Mouse (Mus musculus): ENCODE data around the gene Eif4g1. TPM values are rescaled to one million over a fixed set of nuclear protein-coding genes. Genes with fewer than 3 reads are reported as not detected.

Gene Eif4g1
- polyA plus RNA-seq, 1 experiment from 2014 or later, result 254 TPM

GRCm38 (mm10) chr16:20701729-20702521, 33.8 kb downstream of the Eif4g1 start:
- Histone ChIP-seq H3K27ac (peak overlapping the region; percentile 83), H3K36me3 (replicated peaks) (peaks cover 53% of the 10 kb centered on the region), H3K4me3 (peak overlapping the region; percentile 27), H3K9me3 (no peaks in the 10 kb centered on the region), H3K27me3 (ENCODE audit: poor library complexity, severe bottlenecking) (0 out of 2 replicates have a peak, but pooled peaks cover 4% of the 10 kb centered on the region), H3K4me1 (peaks cover 55% of the 10 kb centered on the region)
- no peak for DNase-seq (ENCODE audit: extremely low spot score, low spot score)
- WGBS, result 24% methylated on average over 12 of the region's 12 CpGs

DNA sequence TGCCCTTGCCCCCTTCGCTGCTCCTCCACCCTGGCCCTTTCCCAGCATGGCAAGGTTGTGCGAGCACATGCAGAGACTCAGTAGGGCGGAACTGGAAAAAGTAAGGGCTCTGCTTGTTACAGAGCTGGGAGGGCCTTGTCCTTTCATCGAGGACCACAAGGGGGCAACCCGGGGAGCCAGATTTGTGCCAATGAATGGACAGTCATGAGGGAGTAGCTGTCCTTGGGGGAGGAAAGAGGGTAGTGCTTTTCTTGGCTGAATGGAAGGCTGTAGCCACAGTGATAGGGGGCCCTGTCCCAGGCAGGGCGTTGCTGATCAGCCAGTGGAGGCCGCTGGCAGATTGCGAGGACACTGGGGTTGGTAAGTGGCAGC, 34.4 kb downstream of the Eif4g1 start:
- H3K27ac ChIP-seq, result peak overlapping the region; percentile 83
- H3K36me3 ChIP-seq (replicated peaks), result peaks cover 59% of the 10 kb centered on the region
- no peaks in the 10 kb centered on the region for H3K9me3 ChIP-seq
- 5% methylated on average over 8 of the region's 8 CpGs for WGBS
- peak; percentile 78 for DNase-seq (ENCODE audit: extremely low spot score, low spot score)
- peak overlapping the region; percentile 27; the same call in 1 of the 2 replicates for H3K4me3 ChIP-seq
- 0 out of 2 replicates have a peak, but pooled peaks cover 4% of the 10 kb centered on the region for H3K27me3 ChIP-seq (ENCODE audit: poor library complexity, severe bottlenecking)
- H3K4me1 ChIP-seq, result peaks cover 54% of the 10 kb centered on the region

- 94% methylated on average over 10 of the region's 10 CpGs for WGBS
- peak overlapping the region; percentile 83; the same call in 1 of the 2 replicates for H3K27ac ChIP-seq
- peaks cover 64% of the 10 kb centered on the region for H3K36me3 ChIP-seq (replicated peaks)
- no peaks in the 10 kb centered on the region for H3K9me3 ChIP-seq
- H3K4me1 ChIP-seq, result peaks cover 54% of the 10 kb centered on the region
- no peak overlapping the region for H3K4me3 ChIP-seq
- no peak for DNase-seq (ENCODE audit: extremely low spot score, low spot score)
- 0 out of 2 replicates have a peak, but pooled peaks cover 4% of the 10 kb centered on the region for H3K27me3 ChIP-seq (ENCODE audit: poor library complexity, severe bottlenecking)
Measured at GRCm38 (mm10) chr16:20703071-20703470, 35.0 kb downstream of the Eif4g1 start.

DNA sequence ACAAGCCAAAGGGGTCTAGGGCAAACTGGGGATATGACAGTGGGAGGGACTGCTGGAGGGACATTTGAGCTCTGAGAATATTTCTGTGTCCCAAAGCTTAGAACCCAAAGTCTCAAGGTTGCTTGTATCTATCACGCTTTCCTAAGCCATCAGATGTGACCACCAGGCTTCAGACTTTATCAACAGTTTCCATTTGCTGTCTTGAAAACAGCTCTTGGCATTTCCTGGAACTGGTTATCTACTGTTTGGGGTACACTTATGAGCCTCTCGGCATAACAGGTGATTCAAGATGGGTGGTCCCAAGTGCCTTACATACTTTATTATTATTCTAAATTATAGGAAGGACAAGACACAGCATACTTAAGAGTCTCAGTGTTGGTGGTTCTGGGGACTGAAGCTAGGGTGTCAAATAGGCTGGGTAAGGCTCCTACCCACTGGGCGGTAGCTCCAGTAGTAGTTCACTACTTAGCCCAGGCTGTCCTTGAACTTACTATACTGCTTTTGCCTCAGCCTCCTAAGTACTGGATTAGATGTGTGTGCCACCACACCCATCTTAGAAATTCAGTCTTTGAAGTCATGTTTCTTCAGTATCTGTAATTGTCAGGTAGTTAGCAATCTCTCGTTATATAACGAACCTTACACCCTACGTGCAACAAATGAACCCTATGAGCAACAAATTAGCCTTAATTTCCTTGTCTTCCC, 35.7 kb downstream of the Eif4g1 start:
- 88% methylated on average over 6 of the region's 6 CpGs for WGBS
- H3K27ac ChIP-seq, result no peak overlapping the region
- peaks cover 72% of the 10 kb centered on the region for H3K36me3 ChIP-seq (replicated peaks)
- 0 out of 2 replicates have a peak, but pooled peaks cover 4% of the 10 kb centered on the region for H3K27me3 ChIP-seq (ENCODE audit: poor library complexity, severe bottlenecking)
- H3K9me3 ChIP-seq, result no peaks in the 10 kb centered on the region
- no peak overlapping the region for H3K4me3 ChIP-seq
- DNase-seq (ENCODE audit: extremely low spot score, low spot score), result no peak
- peaks cover 54% of the 10 kb centered on the region for H3K4me1 ChIP-seq

GRCm38 (mm10) chr16:20705786-20706185, 37.7 kb downstream of the Eif4g1 start:
- Histone ChIP-seq H3K27me3 (ENCODE audit: poor library complexity, severe bottlenecking) (0 out of 2 replicates have a peak, but pooled peaks cover 4% of the 10 kb centered on the region), H3K9me3 (no peaks in the 10 kb centered on the region), H3K4me3 (no peak overlapping the region), H3K36me3 (replicated peaks) (peaks cover 78% of the 10 kb centered on the region), H3K4me1 (peaks cover 44% of the 10 kb centered on the region), H3K27ac (no peak overlapping the region)
- no peak for DNase-seq (ENCODE audit: extremely low spot score, low spot score)
- 90% methylated on average over 3 of the region's 3 CpGs for WGBS

GRCm38 (mm10) chr16:20706407-20707055, 38.4 kb downstream of the Eif4g1 start:
- H3K27ac ChIP-seq, result no peak overlapping the region
- peaks cover 39% of the 10 kb centered on the region for H3K4me1 ChIP-seq
- no peaks in the 10 kb centered on the region for H3K9me3 ChIP-seq
- 0 out of 2 replicates have a peak, but pooled peaks cover 1% of the 10 kb centered on the region for H3K27me3 ChIP-seq (ENCODE audit: poor library complexity, severe bottlenecking)
- no peak for DNase-seq (ENCODE audit: extremely low spot score, low spot score)
- H3K4me3 ChIP-seq, result no peak overlapping the region
- H3K36me3 ChIP-seq (replicated peaks), result peaks cover 82% of the 10 kb centered on the region
- WGBS, result 95% methylated on average over 2 of the region's 2 CpGs

GRCm38 (mm10) chr16:20708220-20708938, 40.3 kb downstream of the Eif4g1 start:
- Histone ChIP-seq H3K27me3 (ENCODE audit: poor library complexity, severe bottlenecking) (no peaks in the 10 kb centered on the region), H3K4me3 (no peak overlapping the region), H3K9me3 (no peaks in the 10 kb centered on the region), H3K4me1 (peaks cover 22% of the 10 kb centered on the region), H3K27ac (no peak overlapping the region), H3K36me3 (replicated peaks) (peaks cover 94% of the 10 kb centered on the region)
- WGBS, result 93% methylated on average over 21 of the region's 21 CpGs
- no peak for DNase-seq (ENCODE audit: extremely low spot score, low spot score)

DNA sequence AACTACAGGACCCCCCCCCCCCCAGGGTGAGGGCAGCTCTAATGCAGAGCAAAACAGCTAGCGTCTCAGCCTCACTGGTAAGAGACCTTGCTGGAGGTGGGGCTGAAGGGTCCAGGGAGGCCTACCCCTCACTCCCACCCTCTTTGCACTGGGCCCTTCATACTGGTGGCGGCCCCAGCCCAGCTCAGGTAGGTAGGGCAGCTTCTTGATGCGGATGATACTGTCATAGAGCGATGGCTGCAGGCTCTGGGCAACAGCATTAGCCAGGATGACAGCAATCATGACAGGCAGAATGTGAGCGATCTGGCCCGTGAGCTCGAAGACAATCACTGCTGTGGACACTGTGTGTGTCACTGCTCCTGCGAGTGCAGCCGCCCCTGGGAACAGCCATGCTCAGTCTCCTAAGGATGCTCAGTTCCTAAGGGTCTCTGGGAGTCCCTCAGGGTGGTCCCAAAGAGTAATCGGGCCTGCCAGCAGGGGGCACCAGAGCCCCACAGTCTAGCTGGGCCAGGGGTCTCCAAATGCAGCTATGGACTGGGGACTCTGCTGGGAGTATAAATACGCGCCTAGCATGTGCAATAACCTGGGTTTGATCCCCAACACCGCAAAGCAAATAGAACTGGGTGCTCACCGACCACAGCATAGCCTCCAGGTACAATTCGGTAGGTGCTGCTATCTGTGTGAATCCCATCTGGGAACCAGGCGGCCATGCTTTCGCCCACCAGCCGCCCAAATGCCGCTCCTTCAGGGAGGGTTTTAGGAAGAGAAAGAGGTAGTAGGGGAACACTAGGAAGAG, 41.0 kb downstream of the Eif4g1 start:
- DNase-seq (ENCODE audit: extremely low spot score, low spot score), result peak; percentile 71
- 75% methylated on average over 19 of the region's 19 CpGs for WGBS
- no peaks in the 10 kb centered on the region for H3K9me3 ChIP-seq
- no peak overlapping the region for H3K27ac ChIP-seq
- peaks cover 28% of the 10 kb centered on the region for H3K4me1 ChIP-seq
- no peaks in the 10 kb centered on the region for H3K27me3 ChIP-seq (ENCODE audit: poor library complexity, severe bottlenecking)
- peaks cover 91% of the 10 kb centered on the region for H3K36me3 ChIP-seq (replicated peaks)
- no peak overlapping the region for H3K4me3 ChIP-seq

GRCm38 (mm10) chr16:20710370-20710769, 42.3 kb downstream of the Eif4g1 start:
- WGBS, result 94% methylated on average over 11 of the region's 11 CpGs
- Histone ChIP-seq H3K4me1 (peaks cover 37% of the 10 kb centered on the region), H3K36me3 (replicated peaks) (peaks cover 80% of the 10 kb centered on the region), H3K4me3 (no peak overlapping the region), H3K27me3 (ENCODE audit: poor library complexity, severe bottlenecking) (peaks cover 6% of the 10 kb centered on the region; the same call in 1 of the 2 replicates), H3K27ac (no peak overlapping the region), H3K9me3 (no peaks in the 10 kb centered on the region)
- no peak for DNase-seq (ENCODE audit: extremely low spot score, low spot score)

DNA sequence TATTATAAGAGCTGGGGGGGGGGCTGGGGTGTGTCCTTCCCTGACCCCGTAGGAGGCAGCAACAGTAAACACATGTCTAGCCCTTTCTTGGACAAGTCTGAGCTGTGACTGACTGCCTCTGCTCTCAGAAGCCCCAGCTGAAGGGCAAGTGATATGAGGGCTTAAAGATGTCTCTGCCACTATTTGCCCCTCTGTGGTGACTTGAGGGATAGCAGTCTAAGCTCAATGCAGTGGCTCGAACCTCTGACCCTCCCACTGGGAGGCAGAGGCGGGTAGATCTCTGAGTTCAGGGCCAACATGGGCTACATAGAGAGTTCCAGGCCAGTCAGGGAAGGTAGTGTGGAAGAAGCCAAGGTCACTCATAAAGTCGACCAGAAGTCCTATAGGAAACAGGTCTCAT, 42.7 kb downstream of the Eif4g1 start:
- H3K27ac ChIP-seq, result no peak overlapping the region
- DNase-seq (ENCODE audit: extremely low spot score, low spot score), result no peak
- H3K27me3 ChIP-seq (ENCODE audit: poor library complexity, severe bottlenecking), result peaks cover 6% of the 10 kb centered on the region; the same call in 1 of the 2 replicates
- 83% methylated on average over 4 of the region's 4 CpGs for WGBS
- no peaks in the 10 kb centered on the region for H3K9me3 ChIP-seq
- H3K4me3 ChIP-seq, result no peak overlapping the region
- peaks cover 76% of the 10 kb centered on the region for H3K36me3 ChIP-seq (replicated peaks)
- peaks cover 38% of the 10 kb centered on the region for H3K4me1 ChIP-seq

DNA sequence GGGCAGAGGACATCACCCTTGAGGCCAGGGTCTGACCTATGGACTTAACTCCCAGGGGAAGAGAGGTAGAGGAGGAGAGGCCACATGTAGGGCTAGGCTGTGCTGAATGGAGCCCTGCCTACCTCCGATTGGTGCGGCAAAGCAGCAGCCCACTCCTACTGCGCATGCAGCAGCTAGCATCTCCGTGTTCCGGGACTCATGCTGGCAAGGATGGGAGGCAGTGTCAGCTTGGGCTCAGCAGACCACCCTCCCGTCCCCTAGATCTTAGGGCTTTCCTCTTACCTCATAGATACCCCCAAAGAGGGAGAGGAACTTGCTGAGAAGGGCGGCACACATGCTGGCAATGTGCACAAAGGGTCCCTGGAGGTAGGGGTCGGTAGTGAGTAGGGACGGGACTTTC, 44.1 kb downstream of the Eif4g1 start:
- no peak overlapping the region for H3K4me3 ChIP-seq
- WGBS, result 72% methylated on average over 9 of the region's 9 CpGs
- no peak for DNase-seq (ENCODE audit: extremely low spot score, low spot score)
- peaks cover 62% of the 10 kb centered on the region for H3K36me3 ChIP-seq (replicated peaks)
- H3K4me1 ChIP-seq, result peaks cover 40% of the 10 kb centered on the region
- no peak overlapping the region for H3K27ac ChIP-seq
- no peaks in the 10 kb centered on the region for H3K9me3 ChIP-seq
- peaks cover 6% of the 10 kb centered on the region; the same call in 1 of the 2 replicates for H3K27me3 ChIP-seq (ENCODE audit: poor library complexity, severe bottlenecking)
